Mouse (Mus musculus) CH12.LX (cell line): Measurements from ENCODE around the gene Sorcs3.

ENCODE experiments used
- CTCF ChIP-seq, 2 experiments: IDR thresholded peaks in 1 of 2; conservative IDR thresholded peaks in 1 of 2; 2 replicates each; pipeline ENCODE4 v1.5.1; 2011 to 2012; ENCODE audit warnings: low read depth in 2 of 2, low read length in 2 of 2, improper control_type of control experiment in 1 of 2, inconsistent platforms in 1 of 2, mild to moderate bottlenecking in 1 of 2, moderate library complexity in 1 of 2
- EP300 ChIP-seq: IDR thresholded peaks from 2 replicates; pipeline ENCODE4 v1.6.1; 2011; ENCODE audit warnings: low read length, improper control_type of control experiment
- KAT2A ChIP-seq: IDR thresholded peaks from 2 replicates; pipeline ENCODE4 v1.6.1; 2012; ENCODE audit warnings: low read length, improper control_type of control experiment, inconsistent platforms; ENCODE audit not compliant: insufficient replicate concordance
- MEF2A ChIP-seq: IDR thresholded peaks from 2 replicates; pipeline ENCODE4 v1.6.1; 2014; ENCODE audit warnings: low read depth, mild to moderate bottlenecking, inconsistent platforms, low read length, improper control_type of control experiment, borderline replicate concordance
- POLR2A ChIP-seq: IDR thresholded peaks from 2 replicates; pipeline ENCODE4 v1.6.1; 2011; ENCODE audit warnings: low read depth, mild to moderate bottlenecking, improper control_type of control experiment, low read length

DNA sequence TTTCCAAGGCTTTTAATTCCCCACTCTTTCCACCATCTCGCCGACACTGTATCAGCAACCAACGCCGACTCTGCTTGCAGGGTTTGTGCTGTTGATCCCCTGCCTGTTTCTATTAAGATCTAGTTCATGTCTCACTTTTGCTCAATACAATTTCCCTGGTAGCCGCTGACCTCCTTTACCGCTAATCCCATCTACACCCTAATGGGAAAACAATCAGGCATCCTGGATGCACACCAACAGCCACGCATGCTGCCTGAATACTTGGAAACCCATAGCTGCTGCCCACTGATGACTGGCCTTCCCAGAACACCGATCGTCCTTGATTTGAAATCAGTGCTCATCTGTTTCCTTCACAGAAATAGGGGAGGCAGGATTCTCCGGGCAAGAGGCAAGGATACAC is 525.9 kb downstream of the Sorcs3 start:
- TF ChIP-seq MEF2A (no peak), KAT2A (no peak), EP300 (no peak), CTCF (conservative IDR thresholded peaks at IDR 0.05 in 1 of 2, IDR thresholded peaks at IDR 0.05 in 1 of 2; ENCODE audit: low read depth in 2 of 2, low read length in 2 of 2) (no peak), POLR2A (no peak)
